Mouse (Mus musculus) cerebellum, postnatal 10 days (tissue): ENCODE measurements around the gene Ppp1r16b.
A peak's percentile ranks its signal among the peaks of the same experiment; 100 is the strongest.

Experiments used
- DNase-seq, 2 experiments: peaks; one replicate each; pipeline ENCODE4 v3.0.0; 2021; ENCODE audit warnings: mixed read lengths in 2 of 2

Ppp1r16b gene

DNA sequence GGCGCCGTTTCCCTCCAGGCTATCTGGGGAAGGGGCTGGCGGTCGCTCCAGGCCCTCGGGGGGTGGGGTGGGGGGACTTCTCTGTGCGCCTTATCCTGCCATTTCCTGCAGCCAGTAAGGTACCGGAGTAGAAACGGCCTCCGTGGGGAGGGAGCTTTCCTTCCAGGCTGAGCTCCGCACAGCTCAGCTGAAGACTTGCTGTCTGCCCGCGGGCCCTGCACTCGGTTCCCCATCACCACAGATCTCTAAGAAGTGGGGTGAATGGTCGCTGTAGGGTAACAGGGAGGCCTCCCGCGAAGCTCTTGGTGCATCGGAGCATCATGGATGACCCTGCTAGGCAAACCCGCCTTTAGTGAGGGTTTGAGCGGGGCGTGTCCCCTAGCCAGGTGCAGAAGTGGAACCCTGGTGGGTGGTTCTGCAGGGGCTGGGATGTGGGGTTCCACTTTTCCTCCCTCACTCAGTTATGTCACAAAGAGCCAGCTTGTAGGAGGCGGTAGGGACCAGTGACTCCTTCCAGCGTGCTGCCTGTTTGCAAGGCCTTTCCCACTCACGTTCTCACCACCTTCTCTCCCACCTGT, 3.3 kb downstream of the Ppp1r16b start:
- no peak for DNase-seq

DNA sequence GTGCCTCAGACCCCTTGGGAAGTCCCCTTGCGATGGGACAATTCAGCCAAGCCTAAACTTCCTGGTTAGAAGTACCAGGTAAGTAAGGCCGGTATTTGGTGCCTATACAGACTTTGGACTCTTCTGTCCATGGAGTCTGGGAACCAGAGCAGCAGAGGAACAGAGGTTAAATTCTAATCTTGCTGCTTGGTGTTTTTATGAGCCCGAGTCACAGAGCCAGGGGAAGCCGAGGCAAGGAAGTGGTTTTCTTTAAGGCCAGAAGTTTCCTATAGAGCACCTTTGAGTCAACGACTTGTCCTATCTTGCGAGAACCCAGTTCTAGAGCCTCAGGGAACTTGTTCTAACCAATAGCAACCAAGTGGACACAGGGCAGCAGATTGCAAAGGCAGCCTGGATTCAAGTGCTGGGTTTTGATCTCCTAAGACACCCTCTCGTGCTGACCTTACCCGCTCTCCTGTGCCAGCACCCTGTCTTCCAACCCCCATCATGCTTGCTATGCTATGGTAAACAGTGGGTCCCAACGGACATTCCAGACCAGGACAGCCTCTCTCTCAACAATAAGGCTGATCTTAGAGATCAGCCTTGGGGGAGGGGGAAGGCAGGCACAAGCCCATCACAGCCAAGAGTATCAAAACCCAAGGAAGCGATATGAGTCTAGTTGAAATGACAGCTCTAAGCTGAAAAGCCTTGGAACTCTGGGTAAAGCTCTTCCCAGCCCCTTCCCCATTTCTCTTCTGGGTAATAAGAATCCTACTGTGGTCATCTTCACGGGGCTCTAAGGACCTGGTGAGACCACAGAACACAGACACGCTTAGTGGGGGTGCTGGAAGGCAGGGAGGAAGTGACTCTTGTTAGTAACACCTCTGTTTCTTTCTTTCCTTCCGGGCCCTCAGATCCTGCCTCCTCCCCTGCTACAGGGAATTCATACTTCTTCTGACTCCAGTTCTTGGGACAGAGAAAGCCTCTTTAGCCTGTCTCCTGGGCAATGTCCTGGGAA, 4.3 kb downstream of the Ppp1r16b start:
- no peak for DNase-seq

DNA sequence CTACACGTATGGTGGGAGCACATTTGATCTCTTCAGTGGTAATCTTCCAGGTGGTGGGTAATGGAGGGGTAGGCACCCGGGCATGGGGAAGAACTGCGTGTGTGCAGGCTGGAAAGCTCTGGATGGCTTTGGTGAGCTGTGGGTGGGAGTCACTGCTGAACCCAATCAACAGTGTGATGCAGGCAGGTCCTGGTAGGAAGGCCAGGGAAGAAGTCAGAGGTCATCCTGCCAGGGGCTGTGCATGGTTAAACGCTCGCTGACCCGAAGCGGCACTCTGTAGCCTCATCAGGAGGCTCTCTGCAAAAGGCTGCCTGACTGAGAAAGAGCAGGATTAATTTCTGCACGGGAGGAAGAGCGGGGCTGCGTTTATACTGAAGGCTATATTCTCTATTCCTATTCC, 5.4 kb downstream of the Ppp1r16b start:
- DNase-seq: no peak

DNA sequence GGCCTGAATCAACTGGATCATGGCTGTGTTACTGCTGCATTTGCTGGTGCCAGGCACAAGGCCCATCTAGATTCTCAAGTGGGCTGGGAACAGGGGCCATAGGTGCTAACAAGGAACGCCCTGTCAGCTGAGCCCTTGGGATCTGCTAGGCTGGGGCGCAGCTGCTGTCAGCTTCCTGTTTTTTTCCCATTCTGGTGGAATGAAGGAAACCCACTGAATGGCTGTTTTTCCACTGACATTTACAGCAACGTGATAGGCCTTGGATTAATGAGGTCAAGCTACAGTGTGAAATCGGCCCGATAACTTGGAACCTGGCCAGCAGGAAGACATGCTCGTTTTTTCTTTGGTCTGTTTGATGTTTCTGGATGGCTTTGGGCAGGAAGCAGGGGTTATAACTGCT, 7.6 kb downstream of the Ppp1r16b start:
- peak; percentile 73 to 78 for DNase-seq

DNA sequence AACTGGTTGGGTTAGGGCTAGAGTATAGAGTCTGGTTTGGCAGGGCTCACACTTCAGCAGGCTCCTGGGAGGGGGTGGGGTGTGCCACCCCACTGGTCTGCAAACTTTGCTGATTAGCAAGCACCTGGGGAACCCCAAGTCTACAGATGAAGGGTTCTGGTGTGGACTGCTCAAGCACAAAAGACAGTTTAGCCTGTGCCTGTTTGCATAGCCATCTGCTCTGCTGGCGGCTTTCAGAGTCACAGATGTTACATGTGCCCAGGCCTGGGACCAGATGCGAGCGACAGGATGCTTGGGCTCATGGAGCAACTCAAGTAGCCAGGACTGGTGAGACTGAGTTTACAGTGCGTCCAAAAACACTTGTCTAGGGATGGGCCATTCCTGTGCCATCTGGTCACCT, 8.3 kb downstream of the Ppp1r16b start:
- peak; percentile 78 to 86 for DNase-seq

DNA sequence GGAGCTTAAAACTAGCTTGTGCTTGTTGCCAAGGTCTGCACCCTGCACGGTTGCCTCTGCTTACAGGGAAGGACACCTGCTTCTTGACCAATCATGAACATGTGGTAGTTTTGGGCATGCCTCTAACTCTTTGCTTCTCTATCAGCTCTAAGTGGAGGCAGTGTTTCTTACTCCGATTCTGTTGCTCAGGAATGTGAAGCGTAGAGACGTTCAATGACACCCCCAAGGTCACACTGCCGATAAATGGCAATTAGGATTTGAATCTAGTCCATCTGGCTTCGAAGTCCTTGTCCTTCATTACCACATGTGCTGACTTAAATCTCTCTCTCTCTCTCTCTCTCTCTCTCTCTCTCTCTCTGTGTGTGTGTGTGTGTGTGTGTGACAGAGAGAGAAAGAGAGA, 8.9 kb downstream of the Ppp1r16b start:
- no peak for DNase-seq

DNA sequence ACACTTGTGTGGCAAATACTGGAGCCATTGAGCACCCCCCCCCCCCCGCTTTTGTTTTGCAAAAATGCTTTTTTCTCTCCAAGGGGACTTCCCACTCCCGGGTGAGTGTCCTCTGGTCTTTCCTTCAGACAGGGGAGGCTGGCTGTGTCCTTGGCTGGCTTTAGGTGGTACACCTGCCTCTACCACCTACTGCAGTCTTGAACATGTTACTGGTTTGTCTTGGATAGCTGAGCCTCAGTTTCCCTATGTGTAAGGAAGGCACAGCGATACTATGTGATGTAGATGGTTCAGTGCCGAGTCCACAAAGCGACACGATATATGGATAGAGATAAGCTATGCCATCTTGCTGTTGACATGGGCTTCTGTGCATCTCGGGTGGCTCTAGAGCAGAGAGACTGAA, 9.6 kb downstream of the Ppp1r16b start:
- DNase-seq: no peak

DNA sequence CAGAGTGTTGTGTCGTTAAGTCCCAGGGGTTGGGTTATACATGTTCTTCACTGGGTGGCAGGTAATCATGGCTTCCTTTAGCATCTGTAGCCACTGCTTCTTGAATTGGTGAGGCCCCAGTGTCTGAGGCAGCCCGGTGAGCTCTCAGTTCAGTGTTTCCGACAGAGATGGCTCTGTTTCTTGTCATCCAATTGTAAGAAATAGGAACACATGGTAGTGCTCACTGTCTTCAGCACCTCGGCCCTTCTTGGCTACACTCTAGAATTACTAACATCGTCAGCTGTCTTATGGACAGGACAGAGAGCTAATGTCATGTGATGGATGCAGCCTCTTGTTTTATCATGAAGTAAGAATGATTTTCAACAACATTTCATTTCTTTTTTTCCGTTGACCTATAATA, 10.0 kb downstream of the Ppp1r16b start:
- DNase-seq: no peak

DNA sequence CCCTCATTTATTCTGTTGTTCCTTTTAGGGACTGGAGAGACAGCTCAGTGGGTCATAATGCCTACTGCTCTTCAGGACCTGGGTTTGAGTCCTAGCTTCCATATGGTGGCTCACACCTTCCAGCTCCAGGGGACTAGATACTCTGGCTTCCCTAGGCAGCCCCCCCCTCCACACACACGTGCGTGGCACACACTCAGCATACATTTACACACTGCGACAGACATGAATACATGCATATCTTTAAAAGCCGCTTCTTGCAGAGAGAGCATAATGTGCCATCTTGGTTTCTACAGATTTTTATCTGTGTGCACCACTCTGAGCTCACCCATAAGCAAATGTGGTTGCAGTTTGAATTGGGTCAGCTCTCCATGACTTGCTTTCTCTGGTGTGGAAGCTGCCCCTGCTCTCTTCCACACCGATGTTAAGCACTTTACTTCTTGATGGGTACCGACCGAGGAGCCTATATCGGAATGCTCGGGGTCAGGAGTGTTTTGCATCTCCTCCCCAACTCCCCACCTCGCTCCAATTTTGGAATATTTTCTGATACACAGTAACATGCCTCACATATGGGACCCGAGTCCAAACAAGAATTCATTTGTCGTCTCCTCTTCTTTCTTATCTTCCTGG, 10.8 kb downstream of the Ppp1r16b start:
- DNase-seq: no peak

DNA sequence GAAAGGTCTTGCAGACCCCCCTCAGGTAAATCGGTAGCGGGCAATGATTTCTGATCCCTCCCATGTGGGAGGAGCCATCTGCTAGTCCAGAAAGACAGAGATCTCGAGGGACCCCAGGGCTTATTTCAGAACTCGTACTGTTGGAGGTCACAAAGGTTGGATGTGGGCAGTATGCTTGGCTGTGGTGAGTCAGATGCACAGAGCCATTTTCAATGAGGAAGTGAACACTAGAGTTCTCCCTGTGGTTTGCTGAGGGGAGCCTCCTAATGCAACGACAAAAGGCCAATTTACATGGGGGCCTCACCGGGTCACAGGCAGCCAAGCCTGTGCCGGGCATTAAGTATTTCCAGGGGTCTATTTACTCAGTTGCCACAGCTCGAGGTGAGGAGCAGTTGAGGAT, 12.7 kb downstream of the Ppp1r16b start:
- no peak for DNase-seq

DNA sequence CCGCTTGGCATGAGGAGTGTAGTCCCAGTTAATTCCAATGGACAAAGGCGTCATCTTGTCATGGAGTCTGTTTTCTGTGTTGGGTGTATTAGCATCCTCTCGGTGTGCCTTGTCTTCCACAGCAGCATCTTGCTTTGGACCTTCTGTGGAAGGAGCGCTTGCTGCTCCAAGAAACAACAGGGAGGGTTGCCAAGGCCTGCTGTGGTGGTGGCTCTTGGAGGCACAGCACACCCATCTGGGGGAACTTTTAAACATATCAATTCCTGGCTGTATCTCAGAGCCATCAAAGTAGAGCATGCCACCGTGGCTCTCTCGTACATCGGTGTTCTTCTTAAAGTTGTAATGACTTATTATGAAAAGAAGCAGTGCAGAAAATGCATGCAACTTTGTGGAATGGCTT, 13.9 kb downstream of the Ppp1r16b start:
- DNase-seq: peak in 1 of 2 experiments; percentile 61

DNA sequence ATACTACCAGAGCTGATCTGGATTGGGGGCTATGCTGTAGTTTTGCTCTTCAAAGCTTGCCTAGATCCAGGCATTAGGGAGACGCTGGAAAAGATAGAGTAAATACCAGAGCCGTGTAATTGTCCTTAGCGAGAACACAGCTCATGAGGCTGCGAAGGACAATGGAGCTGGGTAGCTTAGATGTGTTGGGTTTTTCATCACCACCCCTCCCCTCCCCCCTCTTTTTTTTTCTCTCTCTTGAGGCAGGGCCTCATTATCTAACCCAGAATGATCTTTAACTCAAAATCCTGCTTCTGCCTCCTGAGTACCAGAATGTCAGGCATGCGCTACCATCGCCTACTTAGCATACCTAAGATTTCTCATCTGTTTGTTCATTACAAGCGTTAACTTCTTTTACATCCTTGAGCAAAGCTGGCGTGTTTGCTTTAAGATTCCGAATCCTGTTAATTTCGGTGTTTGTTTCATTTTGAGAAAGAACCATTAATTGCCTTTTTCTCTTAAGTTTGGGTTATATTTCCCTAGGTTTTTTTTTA, 15.2 kb downstream of the Ppp1r16b start:
- DNase-seq: no peak

DNA sequence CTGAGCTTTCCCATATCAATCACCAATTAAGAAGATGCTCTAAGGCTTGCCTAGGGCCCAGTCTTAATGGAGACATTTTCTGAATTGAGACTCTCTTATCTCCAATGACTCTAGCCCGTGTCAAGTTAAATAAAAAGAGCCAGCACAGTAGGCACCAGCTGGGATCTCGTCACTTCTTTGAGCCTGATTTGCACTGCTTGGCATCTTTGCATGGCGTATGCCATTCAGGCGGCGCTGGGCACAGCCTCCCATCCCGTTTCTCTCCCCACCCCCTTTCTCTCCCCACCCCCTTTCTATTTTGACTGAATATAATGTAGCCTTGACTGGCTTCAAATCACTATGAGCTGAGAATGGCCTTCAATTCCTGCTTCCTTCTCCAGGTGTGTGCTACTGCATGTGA, 16.5 kb downstream of the Ppp1r16b start:
- no peak for DNase-seq

DNA sequence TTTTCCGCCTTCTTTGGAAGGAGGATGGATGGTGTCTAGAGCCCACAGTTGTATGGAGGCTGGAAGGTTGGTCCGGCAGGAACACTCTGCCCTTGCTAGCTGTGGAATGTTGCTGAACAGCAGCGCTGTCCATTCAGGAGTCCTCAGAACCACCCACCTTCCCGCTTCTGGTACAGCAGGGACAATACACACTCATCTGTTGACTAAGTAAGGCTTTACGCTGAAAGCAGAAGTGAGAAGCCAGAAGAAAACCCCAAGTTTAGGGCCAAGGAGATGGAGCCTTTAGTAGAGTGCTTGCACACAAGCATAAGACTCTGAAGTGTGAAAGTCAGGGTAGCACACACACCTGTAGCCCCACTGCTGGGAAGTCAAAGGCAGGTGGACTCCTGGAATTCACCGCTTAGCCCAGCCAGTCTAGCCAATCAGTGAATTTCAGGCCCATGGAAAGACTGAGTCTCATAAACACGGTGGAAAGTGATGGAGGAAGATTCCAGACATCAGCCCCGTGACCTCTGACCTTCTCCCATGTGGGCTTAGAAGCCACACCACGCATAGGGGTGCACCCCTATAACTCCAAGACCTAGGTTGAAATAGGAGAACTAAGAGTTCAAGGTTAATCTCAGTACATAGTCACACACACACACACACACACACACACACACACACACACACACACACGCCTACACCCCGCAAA, 17.3 kb downstream of the Ppp1r16b start:
- no peak for DNase-seq

DNA sequence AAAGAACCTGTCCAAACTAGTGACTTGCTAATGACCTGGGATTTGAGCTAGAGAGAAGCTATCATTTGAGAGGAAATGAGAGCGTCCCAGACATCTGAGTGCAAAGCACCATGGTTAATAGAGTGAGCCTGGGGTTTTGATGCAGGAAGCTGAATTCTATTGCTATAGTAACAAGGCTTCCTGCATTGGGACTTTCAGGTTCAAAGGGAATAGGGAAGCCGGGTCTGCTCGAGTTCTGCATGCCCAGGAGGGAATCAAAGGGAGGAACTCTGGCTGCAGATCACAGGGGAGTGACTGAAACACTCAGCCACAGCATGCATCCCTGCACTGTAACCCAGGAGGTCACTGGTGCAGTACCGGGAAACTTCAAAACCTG, 17.8 kb downstream of the Ppp1r16b start:
- DNase-seq: no peak

DNA sequence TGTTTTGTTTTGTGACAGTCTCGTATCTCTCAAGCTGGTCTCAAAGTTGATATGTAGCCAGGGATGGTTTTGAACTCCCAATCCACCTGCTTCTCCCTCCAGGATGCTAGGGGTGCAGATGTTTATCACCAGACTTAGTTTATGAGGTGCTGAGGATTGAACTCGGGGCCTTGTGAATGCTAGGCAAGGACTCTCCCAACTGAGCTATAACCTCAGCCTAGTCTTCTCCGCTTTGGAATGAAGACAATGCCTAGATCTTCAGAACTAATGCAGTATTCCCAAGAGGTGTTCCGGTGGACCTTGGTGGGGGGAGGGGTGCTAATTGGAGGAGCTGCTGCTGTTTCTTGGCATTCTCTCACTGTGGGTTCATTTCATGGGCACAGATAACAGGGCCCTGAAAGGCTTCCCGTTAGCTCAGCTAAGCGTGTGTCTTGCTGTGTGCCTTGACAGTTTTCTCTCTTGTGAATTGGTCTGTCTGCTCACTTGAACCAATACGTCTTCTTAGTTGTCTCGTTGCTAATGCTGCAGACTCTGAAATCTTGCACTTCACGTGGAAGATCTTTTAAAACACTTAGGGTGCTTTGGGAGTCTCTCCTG, 19.1 kb downstream of the Ppp1r16b start:
- no peak for DNase-seq

DNA sequence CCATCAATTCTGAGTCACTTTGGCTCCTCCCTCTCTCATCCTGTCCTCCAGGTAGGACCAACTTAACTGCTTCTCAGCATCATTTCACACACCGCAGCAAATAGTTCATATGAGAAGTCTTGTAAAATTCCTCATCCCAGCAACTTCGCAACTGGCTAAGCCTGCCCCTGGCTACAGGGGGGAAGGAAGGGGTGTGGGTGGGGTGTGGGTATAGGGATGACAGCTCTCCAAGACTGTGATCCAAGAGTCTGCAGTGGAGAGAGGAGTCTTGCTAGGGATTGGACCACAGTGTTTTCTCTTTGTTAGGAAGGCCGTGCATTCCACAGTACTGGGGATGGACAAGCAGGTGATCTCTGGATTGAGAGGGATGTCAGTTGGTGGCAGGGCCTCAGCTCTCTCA, 19.7 kb downstream of the Ppp1r16b start:
- no peak for DNase-seq

DNA sequence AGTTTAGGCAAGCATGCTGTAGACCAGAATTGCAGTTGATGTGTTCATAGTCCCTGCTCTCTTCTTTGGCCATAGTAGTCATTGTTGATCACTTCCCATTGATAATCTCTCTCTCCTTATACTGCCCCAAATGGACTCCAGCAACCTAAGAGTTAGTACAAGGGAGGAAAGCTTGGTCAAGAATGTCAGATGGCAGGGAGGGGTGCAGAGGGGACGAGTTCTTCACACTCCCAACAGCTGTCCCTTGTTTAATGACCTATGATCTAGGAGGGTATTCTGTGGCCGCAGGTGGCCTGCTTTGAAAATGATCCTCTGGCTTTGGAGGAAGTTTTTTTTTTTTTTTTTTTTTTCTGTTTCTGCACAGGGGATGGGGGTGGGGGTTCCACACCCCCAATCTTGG, 21.2 kb downstream of the Ppp1r16b start:
- DNase-seq: no peak

DNA sequence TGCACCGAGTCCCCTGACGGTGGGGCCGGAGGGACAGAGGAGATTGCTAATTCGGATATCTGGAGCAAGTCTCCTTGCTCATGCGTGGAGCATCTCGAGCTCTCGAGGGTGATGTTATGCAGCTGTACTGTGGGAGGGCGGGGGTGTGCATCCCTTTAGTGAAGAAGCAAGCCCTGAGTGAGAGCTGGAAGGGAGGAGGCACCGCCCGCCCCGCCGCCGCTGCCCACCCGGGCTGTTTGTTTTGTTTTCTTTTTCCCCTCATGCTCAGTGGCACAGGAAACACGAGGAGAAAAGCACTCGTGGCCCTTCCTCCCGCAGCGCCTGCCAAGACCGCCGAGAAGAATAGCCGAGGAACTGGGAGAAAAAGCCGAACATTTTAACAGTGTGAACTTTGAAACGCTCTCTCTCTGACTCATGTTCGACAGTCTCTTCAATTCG, 22.6 kb downstream of the Ppp1r16b start:
- DNase-seq: peak in 1 of 2 experiments; percentile 23

DNA sequence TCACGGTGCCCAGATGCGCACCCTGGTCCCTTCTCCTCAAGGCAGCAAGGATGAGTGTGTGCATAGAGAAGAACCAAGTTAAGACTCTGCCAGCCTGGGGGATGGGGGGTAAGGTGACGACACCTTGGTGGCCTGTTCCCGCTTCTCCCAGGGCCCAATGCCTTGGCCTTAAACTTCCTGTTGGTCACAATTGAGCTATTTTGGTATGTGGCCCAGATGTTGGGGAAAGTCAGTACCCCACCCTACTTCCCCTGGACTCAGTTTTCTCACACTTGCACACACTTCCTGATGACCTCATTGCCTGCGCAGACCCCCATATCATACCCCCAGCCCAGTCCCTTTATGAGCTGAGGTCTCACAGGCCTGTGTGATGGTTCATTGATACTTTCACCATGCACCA, 23.9 kb downstream of the Ppp1r16b start:
- no peak for DNase-seq

DNA sequence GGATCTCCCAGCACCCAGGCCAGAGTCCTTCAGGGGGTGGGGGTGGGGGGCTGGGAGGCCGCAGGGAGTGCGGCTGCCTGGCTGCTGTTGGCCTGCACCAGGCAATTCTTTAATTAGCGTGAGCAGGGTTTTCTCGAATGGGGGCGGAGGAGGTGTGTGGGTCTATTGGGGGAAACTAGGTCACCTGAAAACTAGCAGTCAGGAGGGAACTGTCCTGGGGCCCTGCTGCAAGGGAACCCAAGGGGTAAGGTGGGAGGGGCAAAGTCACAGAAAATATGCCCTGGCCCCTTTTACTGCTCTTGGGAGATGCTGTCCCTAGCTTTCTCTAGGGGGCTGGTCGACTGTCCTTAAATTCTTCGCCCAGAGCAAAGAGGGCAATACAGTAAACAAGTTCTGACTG, 24.4 kb downstream of the Ppp1r16b start:
- DNase-seq: no peak

DNA sequence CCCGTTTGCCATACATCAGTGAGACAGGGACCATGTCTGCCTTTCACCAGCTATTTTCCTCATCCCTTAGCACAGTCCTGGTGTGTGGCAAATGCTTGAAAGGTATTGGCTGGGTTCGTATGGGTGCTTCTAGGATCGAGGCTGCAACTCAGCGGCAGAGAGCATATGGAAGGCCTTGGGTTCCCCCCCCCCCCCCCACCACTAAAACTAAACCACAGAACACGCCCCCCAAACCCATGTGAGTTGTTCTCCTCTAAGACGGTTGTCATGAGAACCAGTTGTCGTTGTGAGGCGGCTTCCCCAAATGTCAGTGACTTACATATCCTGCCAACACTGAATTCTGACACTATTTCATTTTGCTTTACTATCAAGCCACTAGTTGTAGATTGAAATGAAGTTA, 24.9 kb downstream of the Ppp1r16b start:
- DNase-seq: no peak

DNA sequence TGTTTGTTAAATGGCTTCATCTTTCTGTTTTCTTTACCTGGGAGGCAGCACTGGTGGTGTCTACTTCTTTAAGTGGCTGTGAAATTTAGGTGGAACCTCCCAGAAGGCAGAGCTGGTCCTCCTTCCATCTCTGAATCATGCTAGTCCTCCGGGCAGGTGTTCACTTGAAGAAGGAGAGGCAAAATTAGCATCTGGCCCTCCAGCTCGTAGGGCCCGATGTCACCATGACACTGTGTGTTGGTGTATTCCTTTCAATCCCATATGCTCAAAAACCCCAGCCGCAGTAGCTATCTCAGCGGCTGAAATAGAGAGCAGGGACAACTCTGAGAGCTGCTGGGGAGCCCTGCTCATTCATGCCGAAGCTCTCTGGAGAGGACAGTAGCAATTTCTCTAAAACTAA, 27.0 kb downstream of the Ppp1r16b start:
- no peak for DNase-seq
